Mouse (Mus musculus) induced T-regulatory cell, adult 2 months (primary cell): ENCODE measurements around the gene Atxn7l3.
"Not testable (repeated sequence)": the region's sequence is repeated elsewhere in the genome, so short reads cannot be mapped to it uniquely, and the experiment has no call there.

ENCODE experiments used
- DNase-seq: peaks from one replicate; pipeline ENCODE4 v3.0.0-alpha.2; 2012; ENCODE audit warnings: low read depth

Atxn7l3 gene

DNA sequence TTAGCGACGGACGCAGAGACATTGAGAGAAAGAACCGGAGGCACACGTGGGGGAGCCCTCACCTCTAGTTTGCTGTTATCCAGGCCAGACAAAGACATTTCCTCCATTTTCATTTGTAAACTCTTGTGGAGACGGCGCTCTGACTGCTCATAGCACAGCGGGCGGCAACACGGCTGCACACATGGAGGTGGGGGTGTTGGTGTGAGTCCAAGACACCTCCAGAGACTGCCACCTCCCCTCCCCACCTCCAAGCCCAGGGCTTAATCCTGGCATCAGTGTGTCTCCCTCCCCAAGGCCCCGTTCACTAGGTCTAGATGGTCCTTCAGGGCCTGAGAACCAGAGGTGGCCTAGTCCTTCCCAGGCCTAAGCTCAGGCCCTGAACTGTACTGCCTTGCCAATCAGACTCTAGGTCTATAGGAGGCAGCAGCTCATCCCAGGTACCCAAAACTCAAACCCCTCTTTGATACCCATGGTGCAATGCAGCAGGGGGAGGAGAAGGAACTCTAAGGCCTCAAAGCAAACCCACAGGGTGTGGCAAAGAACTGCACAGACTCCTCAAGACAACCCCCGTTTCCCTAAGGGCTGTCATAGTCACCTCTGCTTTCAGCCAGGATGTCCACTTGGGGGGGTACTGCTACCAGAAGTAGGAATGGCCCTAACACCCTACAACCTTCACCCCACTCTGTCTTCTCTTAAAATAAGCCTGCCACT is 1.4 kb downstream of the Atxn7l3 start:
- no peak for DNase-seq

DNA sequence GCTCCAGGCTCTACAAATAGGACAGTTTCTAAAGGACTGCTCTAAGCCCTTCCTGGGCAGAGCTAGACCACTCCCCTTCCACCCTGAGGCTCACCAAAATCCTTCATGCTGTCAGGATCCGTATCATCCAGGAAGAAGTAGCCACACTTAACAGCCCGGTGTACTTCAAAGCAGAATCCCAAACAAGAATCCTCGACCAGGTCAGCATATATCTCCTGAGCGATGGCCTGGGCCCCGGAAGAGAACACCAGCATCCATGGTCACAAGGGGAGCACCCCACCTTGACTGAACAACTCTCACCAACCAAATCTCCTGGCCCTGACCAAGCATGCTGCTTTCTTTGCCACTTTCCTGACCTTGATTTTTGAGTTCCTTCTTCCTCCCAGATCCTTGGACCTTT is 2.0 kb downstream of the Atxn7l3 start:
- DNase-seq = no peak

DNA sequence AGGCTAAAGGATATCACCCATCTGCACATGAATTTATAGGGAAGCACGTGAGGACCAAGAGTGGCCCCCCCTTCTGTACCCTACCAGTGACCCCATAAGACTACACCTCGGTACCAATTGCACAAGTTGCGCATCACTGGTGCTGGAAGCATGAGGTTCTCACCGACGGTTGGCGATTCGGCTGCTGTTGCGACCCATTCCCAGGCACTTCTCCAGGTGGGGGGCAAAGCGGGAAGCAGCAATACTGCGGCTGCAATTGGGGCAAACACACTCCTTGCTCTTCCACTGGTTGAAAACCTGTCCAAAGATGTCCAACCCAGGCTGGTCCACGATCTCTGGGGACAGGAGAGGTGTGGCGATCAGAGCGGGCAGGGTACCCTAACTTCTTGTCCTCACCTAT is 2.5 kb downstream of the Atxn7l3 start:
- DNase-seq = no peak

DNA sequence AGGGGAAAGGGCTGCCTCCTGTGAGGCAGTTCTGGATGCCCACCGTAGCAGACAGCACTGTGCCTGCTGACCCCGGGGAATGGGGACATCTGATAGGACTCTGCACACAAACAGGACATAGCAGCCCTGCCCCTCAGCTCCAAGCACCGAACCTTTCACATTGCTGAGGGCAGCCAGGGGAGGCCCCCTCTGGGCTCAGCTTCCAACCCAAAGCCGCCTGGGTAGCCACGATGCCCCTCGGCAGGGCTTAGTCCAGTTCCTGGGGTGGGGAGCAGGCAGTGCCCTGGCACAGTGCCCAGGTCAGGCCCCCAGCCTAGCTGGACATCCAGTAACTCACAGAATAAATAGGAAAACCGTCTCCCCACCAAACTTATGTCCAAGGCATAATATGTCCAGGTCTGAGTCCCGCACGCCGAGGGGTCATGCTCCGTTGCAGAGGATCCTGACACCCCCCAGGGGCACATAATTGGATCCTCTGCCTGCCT is 5.3 kb downstream of the Atxn7l3 start:
- DNase-seq = no peak

DNA sequence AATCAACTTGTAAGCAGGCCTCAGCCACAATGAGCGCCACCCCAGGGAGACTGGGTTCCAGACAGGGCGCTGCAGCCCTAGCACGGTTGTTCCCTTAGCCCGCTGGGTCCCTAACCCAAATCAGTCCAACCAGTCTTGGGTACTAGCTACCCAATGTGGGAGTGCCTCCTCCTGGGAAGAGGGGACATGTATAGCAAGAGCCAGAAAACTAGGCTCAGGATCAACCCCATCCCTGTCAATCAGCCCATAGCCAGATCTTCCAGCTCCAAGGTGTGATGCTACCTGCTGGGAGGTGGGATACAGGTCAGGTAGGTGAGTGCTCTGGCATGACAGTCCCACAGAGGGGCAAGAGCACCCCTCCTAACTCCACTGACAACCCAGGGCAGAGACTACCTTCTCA is 6.3 kb downstream of the Atxn7l3 start:
- DNase-seq = no peak

DNA sequence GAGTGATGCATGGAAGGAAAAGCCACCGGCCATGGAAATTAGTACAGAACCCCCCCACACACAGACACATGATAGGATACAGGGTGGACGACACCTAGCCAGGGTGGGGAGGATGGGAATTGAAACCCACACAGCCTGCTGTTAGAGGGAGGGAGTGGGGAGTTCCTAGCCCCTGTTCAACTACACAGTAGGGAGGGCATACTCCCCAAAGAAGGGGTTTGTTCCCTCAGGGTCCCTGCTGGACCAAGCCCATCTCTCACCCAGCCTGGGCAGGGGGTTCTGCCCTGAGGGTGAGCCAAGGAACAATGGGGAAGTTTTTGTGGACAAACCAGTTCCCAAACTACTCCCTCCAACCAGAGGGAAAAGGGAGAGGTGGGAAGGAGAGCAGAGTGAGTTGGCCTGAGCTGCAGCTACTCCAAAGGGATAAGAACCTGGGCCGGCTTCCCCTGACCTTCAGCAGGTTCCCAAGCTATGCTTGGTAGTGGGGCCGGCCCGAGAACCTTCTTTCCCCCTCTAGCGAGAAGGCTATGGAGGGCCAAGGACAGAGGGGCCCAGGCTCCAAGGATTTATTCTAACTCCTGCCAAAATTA is 6.8 kb downstream of the Atxn7l3 start:
- no peak for DNase-seq

DNA sequence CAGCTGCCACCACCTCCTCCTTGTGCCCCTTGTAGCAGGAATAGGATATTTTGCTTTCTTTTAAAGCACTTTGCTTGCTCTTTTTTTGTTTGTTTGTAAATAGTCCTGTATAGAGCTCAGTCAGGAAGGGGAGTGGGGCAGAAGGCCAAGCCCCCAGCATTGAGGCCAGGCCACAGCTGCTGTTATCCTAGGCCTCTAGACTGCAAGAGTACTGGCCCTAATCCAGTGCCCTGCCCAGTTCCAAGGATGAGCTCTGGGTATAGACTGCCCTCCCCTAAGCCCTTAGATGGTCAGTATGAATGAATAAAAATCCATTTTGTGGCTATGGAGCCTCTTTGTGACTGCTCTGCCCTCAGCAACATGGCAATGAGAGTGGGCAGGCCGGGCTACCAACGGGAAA is 7.5 kb downstream of the Atxn7l3 start:
- no peak for DNase-seq

DNA sequence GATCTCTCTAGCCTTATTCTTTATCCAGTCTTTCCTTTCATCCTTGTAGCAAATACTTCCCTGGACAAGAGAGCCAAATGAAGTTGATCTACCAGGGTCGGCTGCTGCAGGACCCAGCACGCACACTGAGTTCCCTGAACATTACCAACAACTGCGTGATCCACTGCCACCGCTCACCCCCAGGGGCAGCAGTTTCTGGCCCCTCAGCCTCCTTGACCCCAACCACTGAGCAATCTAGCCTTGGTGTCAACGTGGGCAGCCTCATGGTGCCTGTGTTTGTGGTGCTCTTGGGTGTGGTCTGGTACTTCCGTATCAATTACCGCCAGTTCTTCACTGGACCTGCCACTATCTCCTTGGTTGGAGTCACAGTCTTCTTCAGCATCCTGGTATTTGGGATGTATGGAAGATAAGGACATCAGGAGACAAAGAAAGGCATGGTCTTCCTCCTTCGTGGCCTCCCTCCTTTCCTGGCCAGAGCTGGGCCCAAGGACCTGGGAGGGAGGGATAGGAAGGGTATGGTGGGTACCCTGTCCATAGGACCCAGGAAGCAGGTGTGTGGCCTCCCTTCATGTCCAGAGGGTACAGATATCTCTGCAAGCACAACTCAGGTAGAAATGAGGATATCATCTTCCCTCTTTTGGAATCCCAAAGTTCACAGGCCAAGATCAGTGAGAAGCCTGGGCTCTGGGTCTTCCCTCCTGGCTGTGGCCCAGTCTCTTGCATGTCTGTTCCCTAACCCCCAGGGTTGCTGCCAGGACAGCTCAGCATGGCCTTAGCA is 8.2 kb downstream of the Atxn7l3 start:
- DNase-seq = no peak

DNA sequence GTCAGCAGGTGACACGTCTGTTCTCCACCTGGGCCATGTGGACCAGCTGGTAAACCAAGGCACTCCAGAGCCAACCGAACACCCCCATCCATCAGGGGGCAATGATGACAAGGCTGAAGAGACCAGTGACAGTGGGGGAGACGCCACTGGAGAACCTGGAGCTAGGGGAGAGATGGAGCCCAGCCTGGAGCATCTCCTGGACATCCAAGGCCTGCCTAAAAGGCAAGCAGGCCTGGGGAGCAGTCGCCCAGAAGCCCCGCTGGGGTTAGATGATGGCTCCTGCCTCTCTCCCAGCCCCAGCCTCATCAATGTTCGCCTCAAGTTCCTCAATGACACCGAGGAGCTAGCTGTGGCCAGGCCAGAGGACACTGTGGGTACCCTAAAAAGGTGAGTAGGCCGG is 8.9 kb downstream of the Atxn7l3 start:
- DNase-seq = no peak

DNA sequence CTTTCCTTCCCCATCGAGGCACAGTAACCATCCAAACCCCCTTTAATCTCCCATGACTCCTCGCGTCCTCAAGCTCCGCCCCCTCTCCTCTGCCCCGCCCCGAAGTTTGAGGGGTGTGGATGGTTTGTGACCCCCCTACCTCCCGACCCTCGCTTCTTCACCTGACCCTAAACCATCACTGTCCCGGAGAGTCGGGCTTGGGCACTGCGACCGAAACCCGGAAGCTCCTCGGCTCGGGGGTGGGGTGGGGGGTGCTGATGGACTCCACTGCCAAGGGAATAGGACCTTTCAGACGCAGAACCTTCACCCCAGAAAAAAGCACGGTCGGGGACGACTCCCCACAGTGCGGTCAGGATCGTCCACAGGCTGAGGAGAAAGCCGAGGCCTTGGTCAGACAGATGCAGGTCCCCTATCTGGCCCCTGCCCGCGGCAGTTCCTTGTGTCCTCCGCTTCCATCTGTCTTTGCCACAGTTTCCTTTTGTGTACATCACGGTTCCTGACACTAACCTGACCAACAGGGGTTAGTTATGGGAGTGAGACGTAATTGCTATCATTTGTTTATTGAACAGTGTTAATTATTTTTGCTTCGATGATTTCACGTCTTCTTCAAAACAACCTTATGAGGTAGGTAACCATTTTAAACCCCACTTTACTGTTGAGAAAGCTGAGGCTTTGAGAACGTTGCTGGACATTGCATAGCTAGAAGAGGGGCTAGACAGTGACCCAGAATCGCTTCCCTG is 11.2 kb downstream of the Atxn7l3 start:
- no peak for DNase-seq

DNA sequence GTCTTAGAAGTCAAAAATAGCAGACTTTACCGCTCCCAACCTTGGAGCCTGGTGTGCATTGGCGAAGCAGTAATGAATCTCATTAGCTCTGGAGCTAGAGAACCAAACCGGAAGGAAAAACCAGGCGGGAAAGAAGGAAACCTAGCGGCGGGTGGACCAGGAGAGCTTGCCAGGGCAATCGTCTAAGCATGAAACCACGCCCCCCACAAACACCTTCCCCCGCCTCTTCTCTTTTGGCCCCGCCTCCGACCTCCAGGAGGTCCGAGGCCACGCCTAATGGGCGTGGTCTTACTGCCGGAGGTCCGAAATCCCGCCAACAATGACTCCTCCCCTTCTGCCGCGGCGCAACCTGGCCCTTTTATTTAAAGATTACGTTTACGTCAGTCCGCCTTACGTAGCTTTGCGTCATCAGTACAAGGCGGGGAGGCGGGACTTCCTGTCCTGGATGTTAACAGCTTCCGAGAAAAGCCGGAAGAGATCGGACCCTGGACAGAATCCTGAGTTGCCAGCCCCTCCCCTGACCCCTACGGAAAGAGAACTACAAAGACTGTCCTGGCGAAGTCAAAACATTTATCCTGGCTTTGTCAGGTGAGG is 11.8 kb downstream of the Atxn7l3 start, which contains the start of gene Tmub2:
Gene Tmub2 (plus strand): TSS at position 431 of the 594 bp plus-strand sequence.
- peak; percentile 99 for DNase-seq

DNA sequence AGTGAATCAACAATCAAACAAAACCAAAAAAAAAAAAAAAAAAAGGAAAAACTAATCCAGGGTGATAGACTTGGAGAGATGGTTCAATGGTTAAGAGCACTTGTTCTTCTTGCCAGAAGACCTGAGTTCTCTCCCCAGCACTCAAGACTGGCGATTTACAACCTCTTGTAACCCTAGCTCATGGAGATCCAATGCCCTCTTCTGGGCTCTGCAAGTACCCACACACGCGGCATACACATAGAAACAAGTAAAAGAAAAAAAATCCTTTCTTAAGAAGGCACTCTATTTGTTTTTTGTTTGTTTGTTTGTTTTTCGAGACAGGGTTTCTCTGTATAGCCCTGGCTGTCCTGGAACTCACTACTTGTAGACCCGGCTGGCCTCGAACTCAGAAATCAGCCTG is 12.5 kb downstream of the Atxn7l3 start:
- peak; percentile 48 for DNase-seq

DNA sequence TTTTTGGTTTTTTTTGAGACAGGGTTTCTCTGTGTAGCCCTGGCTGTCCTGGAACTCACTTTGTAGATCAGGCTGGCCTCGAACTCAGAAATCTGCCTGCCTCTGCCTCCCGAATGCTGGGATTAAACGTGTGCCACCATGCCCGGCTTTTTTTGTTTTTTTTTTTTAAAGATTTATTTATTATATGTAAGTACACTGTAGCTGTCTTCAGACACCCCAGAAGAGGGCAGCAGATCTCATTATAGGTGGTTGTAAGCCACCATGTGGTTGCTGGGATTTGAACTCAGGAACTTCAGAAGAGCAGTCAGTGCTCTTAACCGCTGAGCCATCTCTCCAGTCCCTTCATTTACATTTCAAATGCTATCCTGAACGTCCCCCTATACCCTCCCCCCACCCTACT is 16.2 kb downstream of the Atxn7l3 start:
- not testable (repeated sequence) for DNase-seq

DNA sequence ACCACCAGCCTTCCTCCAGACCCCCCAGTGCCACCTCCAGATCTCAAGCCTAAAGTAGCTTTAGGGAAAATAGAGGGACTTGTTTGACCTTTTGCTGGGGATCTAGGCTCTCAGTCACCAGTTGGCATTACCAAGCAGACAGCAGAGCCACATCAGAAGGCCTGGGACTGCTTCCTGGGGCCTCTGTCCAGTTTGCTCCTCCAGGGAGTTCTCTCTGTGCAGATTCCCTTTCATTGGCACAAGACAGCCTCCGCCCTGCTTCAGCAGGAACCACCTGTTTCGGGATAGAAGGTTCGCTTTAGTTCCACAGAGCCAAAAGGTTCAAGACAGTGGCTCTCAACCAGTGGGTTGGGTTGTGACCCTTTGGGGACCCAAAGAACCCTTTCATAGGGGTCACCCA is 16.8 kb downstream of the Atxn7l3 start:
- no peak for DNase-seq

DNA sequence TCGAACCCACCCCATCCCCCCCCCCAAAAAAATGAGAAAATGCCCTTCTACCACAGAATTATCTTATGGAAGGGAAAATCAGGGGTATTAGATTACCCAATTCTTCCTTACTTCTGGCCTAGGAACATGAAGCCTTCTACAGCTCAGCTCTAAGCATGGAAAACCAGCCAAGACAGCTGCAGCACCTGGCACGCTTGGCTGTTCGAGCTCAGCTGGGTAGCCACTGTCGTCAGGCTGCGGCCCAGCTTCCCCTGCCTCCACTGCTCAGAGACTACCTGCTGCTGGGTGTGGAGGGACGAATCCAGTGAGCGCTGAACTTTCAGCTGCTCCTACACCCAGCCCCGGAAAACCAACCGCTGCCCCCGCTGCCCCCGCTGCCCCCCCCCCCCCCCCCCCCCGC is 18.7 kb downstream of the Atxn7l3 start:
- no peak for DNase-seq

DNA sequence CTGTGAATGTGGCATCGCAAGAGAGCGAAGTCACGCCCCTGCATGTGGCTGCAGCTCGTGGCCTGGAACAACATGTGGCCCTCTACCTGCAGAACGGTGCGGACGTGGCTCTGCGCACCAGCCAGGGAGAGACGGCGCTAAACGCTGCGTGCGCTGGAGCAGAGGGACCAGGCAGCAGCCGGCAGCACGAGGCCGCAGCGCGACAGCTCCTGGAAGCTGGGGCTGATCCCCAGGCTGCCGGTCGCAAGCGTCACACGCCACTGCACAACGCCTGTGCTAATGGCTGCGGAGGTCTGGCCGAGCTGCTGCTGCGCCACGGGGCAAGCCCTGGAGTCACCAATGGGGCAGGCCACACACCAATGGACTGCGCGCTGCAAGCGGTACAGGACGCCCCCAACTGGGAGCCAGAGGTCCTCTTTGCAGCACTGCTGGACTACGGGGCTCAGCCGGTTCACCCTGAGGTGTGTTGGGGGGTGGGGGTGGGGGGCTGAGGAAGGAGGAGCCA is 20.0 kb downstream of the Atxn7l3 start:
- DNase-seq = no peak

DNA sequence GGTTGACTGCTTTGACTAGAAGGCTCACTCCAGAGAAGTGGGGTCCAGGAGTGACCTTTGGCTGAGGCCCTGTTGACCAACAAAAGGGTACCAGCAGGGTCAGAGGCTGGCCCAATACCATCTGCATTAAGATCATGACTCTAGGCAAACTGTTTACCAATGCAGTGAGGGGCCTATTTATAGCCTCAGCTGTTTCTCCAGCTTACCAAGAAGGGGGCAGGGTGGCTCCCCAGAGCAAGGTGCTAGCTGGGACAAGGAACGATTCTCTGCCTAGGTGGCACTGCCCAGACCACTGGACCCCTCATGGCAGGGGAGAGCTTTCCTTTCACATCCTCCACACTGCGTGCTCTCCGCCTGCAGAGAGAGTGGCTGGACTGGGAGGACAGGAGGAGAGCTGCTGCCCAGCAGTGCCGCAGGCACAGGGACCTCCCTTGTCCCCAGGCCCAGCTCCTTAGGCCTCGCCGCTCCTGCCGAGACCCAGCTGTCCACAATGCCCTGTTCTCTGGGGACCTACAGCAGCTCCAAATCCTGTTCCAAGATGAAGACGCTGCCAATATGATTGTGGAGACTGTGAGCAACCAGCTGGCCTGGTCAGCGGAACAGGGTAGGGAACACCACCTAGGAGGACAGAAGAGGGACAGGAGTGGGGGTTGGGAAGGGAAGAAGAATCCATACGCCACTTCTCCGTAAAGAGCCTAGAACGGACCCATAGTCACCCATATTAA is 27.7 kb downstream of the Atxn7l3 start, which contains the start of gene Asb16:
Gene Asb16 (plus strand): TSS at position 224 of the 725 bp plus-strand sequence.
- no peak for DNase-seq

DNA sequence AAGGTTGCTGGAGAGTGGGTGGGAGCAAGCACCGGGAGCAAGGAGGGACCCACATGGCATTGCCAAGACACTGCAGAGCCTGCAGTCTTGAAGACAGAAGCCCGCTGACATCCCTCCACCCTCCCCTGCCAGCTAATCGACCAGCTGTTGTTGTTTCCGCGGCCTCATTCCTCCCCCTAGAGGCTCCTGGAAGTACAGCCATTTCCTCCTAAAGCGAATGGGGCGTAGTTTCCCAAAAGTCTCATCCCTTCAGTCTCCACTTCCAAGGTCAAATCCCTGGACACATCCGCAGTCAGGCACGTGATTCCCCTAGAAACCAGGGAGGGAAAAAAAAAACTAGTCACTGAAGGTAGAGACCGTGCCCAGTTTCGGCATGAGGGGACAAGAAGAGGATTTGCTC is 29.0 kb downstream of the Atxn7l3 start:
- DNase-seq = peak; percentile 68

DNA sequence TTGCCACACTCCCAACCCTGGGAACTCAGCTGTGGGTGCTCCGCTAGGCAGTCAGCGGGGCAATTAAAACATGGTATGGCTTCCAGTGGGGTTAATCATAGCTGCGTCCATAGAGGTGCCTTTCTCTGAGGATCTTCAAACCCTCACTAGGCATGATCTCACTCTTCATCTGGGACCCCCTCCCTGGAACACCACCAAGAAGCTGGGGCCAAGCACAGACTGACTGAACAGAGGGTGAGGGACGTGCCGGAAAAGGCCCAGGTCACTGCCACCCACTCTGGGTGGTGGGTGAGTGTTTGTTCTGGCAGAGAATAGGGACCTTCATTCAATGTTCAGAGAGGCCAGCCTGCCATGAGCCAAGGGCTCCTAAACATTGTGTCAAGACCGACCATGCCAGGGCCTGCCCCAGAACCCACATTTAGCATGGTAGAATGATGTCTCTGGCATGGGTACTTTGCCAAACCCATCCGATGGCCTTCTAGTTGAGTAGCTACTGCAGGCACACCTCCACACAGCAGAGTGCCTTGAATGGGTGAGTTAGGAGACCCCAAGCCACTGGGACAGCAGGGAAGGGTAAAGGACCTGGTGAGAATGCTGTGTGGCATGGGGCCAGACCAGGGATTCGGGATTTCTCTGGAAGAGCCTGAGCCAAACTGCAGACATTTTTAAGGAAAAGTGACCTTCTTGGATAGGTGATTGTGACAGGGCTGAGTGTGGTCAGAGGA is 29.6 kb downstream of the Atxn7l3 start:
- DNase-seq = no peak

DNA sequence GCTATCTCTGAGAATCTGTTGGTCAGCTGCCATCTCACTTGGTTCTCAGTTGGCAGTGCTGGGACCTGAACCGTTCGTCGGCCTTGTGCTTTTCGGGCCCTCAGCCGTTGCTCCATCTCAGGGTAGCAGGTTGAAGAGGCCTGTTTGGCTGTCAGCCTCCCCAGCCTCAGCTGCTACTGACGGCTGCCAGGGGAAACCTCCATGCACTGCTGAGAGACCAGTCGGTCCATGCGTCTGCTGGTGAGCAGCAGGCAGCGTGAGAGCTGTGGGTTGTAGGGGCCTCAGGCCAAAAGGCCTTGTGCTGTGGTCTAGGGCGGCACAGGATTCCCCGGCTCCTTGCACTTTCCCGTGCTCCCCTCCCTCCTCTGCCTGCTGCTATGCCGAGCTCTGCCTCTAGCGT is 30.6 kb downstream of the Atxn7l3 start:
- no peak for DNase-seq
